Mouse (Mus musculus): ENCODE data around the gene Gm27021. TPM values are rescaled to one million over a fixed set of nuclear protein-coding genes. Genes with fewer than 3 reads are reported as not detected.
A peak's percentile ranks its signal among the peaks of the same experiment; 100 is the strongest.

The Gm27021 gene
- polyA plus RNA-seq, 1 experiment from 2014 or later, result 2.6 TPM

DNA sequence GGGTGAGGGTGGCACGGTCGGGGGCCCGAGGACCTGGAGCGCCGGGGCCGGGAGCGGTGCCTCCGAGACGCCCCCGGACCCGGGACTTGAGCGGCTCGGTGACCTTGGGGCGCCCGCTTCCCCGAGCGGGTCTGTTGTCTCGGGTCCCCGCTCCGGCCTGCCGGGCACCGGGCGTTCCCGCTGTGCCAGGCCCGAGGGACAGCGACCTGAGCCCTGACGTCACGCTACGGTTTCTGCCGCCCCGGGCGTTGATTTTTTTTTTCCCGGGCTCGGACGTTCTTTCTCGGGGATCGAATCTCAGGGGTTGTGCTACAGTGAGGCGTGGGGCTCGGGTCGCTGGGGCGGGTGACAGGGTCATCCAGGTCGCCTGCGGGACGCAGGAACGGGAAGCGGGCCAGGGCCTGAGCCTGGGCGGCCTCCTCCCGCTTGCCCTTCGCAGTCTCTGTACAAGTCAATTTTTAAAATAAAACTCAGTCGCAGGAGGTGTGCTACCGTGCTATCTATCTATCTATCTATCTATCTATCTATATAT, 561 bp upstream of the Gm27021 start, which contains the start of gene Emc8:
Gene Emc8, minus strand, starts transcription at position 200 of the 532 bp plus-strand sequence.
- Histone ChIP-seq H3K27ac (ENCODE audit: low read depth, low read length) (peak within 1 kb of the TSS; percentile 82), H3K4me3 (ENCODE audit: low read depth, low read length) (peak within 1 kb of the TSS; percentile 94), H3K4me1 (replicated peaks; ENCODE audit: control insufficient read depth, insufficient read depth, low read length) (peaks cover 8% of the 10 kb centered on the region), H3K9ac (ENCODE audit: low read depth, low read length) (peak within 1 kb of the TSS; percentile 95), H3K36me3 (ENCODE audit: control insufficient read depth, insufficient read depth, low read length) (peaks cover 7% of the 10 kb centered on the region; the same call in 1 of the 2 replicates), H3K4me2 (replicated peaks; ENCODE audit: low read depth, low read length) (peak within 1 kb of the TSS; percentile 91), H3K9me3 (ENCODE audit: control insufficient read depth, low read length) (no peaks in the 10 kb centered on the region), H3K27me3 (ENCODE audit: control insufficient read depth, insufficient read depth, low read length) (no peaks in the 10 kb centered on the region)
- no peak for DNase-seq (ENCODE audit: low spot score)
- no peak; the same call in 1 of the 2 replicates for ATAC-seq (ENCODE audit: low FRiP score)
- under 1% methylated on average over 48 of the region's 51 CpGs for WGBS

DNA sequence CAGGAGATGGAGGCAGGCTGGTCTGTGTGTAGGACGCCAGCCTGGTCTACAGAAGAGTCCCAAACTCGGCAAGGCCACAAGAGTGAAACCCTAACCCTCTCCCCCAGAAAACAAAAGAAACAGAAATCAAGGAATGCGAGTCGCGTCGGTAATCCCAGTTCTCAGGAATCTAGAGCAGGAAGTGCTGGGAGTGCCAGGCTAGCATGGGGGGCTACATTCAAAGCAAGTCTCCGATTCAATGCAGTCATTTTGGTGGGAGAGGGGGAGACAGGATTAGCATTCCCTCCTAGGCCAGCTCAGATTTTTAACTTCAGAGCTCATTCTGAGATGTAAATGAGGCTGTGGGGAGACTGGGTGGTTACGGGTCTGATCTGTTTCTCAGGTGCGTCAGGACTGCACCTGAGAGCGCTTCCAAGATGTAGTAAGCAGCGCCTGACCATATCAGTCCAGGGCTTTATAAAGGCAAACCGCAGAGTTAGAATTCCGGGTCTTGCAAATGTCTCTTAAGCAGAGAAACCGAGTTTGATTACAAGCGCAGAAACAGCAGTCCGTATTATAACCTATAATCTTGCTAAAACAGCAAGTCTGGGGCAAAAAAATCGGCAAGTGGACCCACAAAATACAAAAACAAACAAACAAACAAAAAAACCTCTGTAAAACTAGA, 940 bp downstream of the Gm27021 start:
- H3K27me3 ChIP-seq (ENCODE audit: control insufficient read depth, insufficient read depth, low read length), result no peaks in the 10 kb centered on the region
- H3K9me3 ChIP-seq (ENCODE audit: control insufficient read depth, low read length), result no peaks in the 10 kb centered on the region
- ATAC-seq (ENCODE audit: low FRiP score) (no peak), DNase-seq (ENCODE audit: low spot score) (peak; percentile 23)
- H3K36me3 ChIP-seq (ENCODE audit: control insufficient read depth, insufficient read depth, low read length), result no peaks in the 10 kb centered on the region
- peak overlapping the region; percentile 95 for H3K9ac ChIP-seq (ENCODE audit: low read depth, low read length)
- 2% methylated on average over 17 of the region's 17 CpGs for WGBS
- H3K27ac ChIP-seq (ENCODE audit: low read depth, low read length), result no peak overlapping the region
- H3K4me3 ChIP-seq (ENCODE audit: low read depth, low read length), result peak overlapping the region; percentile 94
- H3K4me2 ChIP-seq (replicated peaks; ENCODE audit: low read depth, low read length), result peak overlapping the region; percentile 91
- peaks cover 8% of the 10 kb centered on the region for H3K4me1 ChIP-seq (replicated peaks; ENCODE audit: control insufficient read depth, insufficient read depth, low read length)

DNA sequence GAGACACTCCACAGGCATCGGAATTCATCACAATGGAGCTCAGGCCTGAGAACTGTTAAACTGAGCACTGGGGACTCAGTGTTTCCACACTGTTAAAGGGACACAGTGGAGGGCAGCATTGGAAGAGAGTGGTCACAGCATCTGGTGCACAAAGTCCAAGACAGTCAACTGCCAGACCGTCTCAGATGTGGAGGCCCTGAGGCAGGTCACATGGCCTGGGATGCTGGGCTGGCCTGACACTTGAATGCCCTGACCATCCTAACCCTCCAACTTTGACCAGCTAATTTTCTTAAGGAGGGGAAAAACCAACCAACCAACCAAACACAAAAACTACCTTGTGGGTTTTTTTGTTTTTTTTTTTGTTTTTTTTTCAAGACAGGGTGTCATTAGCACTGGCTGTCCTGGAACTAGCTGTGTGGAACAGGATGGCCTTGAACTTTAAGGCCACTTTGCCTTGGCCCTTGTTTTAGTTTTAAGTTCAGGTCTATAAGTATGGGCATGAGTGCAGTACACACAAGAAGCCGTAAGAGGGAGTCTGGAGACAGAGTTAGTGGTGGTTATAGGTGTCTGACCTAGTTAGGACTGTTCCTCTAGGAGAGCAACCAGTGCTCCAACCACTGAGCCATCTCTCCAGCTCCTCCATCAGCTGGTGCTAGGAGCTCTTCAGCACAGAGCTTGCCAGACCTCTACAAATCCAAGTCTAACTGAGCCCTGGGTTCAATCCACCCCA, 2.0 kb downstream of the Gm27021 start:
- Histone ChIP-seq H3K4me3 (ENCODE audit: low read depth, low read length) (peak overlapping the region; percentile 94; the same call in 1 of the 2 replicates), H3K9ac (ENCODE audit: low read depth, low read length) (no peak overlapping the region; the same call in 1 of the 2 replicates)

DNA sequence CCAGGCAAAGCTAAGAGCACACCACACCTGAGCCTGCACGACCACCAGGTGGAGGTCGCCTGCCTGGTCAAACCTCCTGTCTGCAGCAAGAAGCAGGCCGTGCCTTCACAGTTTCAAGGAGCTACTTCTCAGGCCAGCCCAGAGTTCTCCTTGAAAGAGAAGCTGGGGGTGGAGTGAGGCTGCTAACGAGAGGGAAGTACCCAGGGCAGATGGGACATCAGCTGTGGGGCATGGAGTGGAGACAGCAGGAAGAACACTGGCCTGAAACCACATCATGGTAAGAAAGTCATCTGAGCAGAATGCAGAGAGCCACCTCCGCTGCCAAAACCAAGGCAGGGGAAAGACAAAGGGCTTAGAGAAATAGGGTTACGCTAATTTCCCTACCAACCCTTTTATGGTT, 3.3 kb downstream of the Gm27021 start:
- Histone ChIP-seq H3K27ac (ENCODE audit: low read depth, low read length) (no peak overlapping the region), H3K36me3 (ENCODE audit: control insufficient read depth, insufficient read depth, low read length) (no peaks in the 10 kb centered on the region), H3K27me3 (ENCODE audit: control insufficient read depth, insufficient read depth, low read length) (no peaks in the 10 kb centered on the region), H3K9ac (ENCODE audit: low read depth, low read length) (no peak overlapping the region), H3K9me3 (ENCODE audit: control insufficient read depth, low read length) (no peaks in the 10 kb centered on the region), H3K4me2 (replicated peaks; ENCODE audit: low read depth, low read length) (no peak overlapping the region), H3K4me1 (replicated peaks; ENCODE audit: control insufficient read depth, insufficient read depth, low read length) (peaks cover 8% of the 10 kb centered on the region), H3K4me3 (ENCODE audit: low read depth, low read length) (no peak overlapping the region)
- DNase-seq (ENCODE audit: low spot score) (no peak), ATAC-seq (ENCODE audit: low FRiP score) (no peak)
- WGBS, result 94% methylated on average over 6 of the region's 6 CpGs

More for the DNA sequence above, 2.0 kb downstream of the Gm27021 start:
- no peak for ATAC-seq (ENCODE audit: low FRiP score)
- Histone ChIP-seq H3K27ac (ENCODE audit: low read depth, low read length) (no peak overlapping the region), H3K4me1 (replicated peaks; ENCODE audit: control insufficient read depth, insufficient read depth, low read length) (peaks cover 8% of the 10 kb centered on the region), H3K27me3 (ENCODE audit: control insufficient read depth, insufficient read depth, low read length) (no peaks in the 10 kb centered on the region), H3K36me3 (ENCODE audit: control insufficient read depth, insufficient read depth, low read length) (no peaks in the 10 kb centered on the region), H3K9me3 (ENCODE audit: control insufficient read depth, low read length) (no peaks in the 10 kb centered on the region), H3K4me2 (replicated peaks; ENCODE audit: low read depth, low read length) (peak overlapping the region; percentile 8; the same call in 1 of the 2 replicates)
- WGBS, result 83% methylated on average over 3 of the region's 3 CpGs
- DNase-seq (ENCODE audit: low spot score), result no peak

DNA sequence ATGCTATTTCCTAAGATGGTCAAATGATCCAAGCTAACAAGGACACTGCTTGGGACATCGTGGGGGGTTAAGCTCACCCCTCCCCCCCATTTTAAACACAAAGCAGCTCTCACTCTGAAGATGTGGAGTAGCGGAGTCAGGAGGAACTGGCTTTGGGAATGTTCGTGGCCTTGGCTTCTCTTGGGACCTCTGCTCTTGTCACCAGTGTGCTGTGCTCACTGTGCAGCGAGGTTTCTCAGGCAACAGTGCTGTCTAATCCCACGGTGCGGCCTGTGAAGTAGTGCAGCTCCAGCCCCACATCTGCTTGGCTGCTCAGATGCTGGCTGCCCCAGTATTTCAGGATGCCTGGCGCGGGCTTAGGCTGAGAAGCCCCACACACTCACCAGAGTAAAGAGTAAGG, 10.5 kb downstream of the Gm27021 start:
- no peaks in the 10 kb centered on the region for H3K36me3 ChIP-seq (ENCODE audit: control insufficient read depth, insufficient read depth, low read length)
- H3K9me3 ChIP-seq (ENCODE audit: control insufficient read depth, low read length), result no peaks in the 10 kb centered on the region
- H3K4me2 ChIP-seq (replicated peaks; ENCODE audit: low read depth, low read length), result no peak overlapping the region
- DNase-seq (ENCODE audit: low spot score) (no peak), ATAC-seq (ENCODE audit: low FRiP score) (no peak)
- H3K4me1 ChIP-seq (replicated peaks; ENCODE audit: control insufficient read depth, insufficient read depth, low read length), result no peaks in the 10 kb centered on the region
- H3K4me3 ChIP-seq (ENCODE audit: low read depth, low read length), result no peak overlapping the region
- H3K27me3 ChIP-seq (ENCODE audit: control insufficient read depth, insufficient read depth, low read length), result no peaks in the 10 kb centered on the region
- no peak overlapping the region for H3K9ac ChIP-seq (ENCODE audit: low read depth, low read length)
- 93% methylated on average over 8 of the region's 8 CpGs for WGBS
- no peak overlapping the region for H3K27ac ChIP-seq (ENCODE audit: low read depth, low read length)

DNA sequence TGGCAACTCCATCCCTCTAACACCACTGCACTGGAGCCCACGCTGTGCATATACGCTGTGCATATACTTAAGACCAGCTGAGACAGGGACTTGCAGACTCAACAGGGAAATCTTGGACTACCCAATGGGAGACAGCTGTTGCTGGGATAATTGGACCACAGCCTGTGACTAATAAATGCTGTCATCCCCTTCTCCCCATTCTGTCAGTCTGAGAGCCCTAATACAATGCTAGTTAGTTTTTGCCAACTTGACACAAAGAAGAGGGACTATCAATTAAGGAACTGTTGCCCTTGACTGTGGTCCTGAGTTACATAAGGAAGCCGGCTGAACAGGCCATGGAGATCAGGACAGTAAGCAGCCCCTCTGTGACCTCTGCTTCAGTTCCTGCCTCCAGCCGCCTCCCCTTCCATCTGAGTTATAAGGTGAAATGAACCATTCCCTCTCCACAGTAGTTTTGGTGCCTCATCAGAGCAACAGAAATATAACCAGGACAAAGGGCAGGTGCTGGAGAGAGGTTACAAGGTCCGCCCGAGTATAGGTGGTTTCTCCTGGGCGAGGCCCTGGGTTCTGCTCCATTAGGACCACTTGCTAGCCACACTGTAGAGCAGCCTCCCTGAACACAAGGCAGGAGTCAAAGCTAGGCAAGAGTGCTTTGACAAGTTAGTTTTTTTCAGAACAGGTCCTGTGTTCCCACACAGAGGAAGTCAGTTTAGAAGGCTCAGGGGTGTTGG, 11.4 kb downstream of the Gm27021 start:
- WGBS, result 88% methylated on average over 7 of the region's 7 CpGs
- H3K4me1 ChIP-seq (replicated peaks; ENCODE audit: control insufficient read depth, insufficient read depth, low read length), result no peaks in the 10 kb centered on the region
- H3K27ac ChIP-seq (ENCODE audit: low read depth, low read length), result no peak overlapping the region
- no peaks in the 10 kb centered on the region for H3K9me3 ChIP-seq (ENCODE audit: control insufficient read depth, low read length)
- no peak overlapping the region for H3K4me3 ChIP-seq (ENCODE audit: low read depth, low read length)
- ATAC-seq (ENCODE audit: low FRiP score), result no peak
- no peak for DNase-seq (ENCODE audit: low spot score)
- no peak overlapping the region for H3K9ac ChIP-seq (ENCODE audit: low read depth, low read length)
- no peak overlapping the region for H3K4me2 ChIP-seq (replicated peaks; ENCODE audit: low read depth, low read length)
- no peaks in the 10 kb centered on the region for H3K36me3 ChIP-seq (ENCODE audit: control insufficient read depth, insufficient read depth, low read length)
- no peaks in the 10 kb centered on the region for H3K27me3 ChIP-seq (ENCODE audit: control insufficient read depth, insufficient read depth, low read length)

DNA sequence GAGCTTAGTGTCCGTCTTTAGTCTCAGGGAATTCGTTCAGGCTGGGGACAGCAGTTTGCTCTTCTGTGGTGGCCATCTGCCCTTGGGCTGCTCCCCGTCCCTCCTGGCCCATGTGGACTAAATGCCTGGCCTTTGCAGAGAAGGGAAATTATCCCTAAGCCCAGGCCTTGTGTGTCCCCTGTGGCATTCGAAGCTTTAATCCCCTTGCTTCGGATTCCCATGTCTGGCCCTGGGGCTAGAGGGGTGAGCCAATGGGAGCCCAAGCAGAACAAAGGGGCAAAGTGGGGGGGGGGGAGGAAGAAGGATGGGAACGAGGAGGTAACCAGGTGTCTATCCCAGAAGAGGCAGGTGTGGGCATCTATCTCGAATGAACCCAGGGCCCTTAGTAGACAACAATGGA, 20.3 kb downstream of the Gm27021 start, which contains the start of gene 1190005I06Rik:
Gene 1190005I06Rik, minus strand, starts transcription at position 101 of the 400 bp plus-strand sequence.
- WGBS, result 60% methylated on average over 7 of the region's 7 CpGs
- no peak for ATAC-seq (ENCODE audit: low FRiP score)
- Histone ChIP-seq H3K9ac (ENCODE audit: low read depth, low read length) (no peak within 1 kb of the TSS), H3K36me3 (ENCODE audit: control insufficient read depth, insufficient read depth, low read length) (no peaks in the 10 kb centered on the region), H3K27me3 (ENCODE audit: control insufficient read depth, insufficient read depth, low read length) (no peaks in the 10 kb centered on the region), H3K4me1 (replicated peaks; ENCODE audit: control insufficient read depth, insufficient read depth, low read length) (no peaks in the 10 kb centered on the region), H3K27ac (ENCODE audit: low read depth, low read length) (no peak within 1 kb of the TSS), H3K4me3 (ENCODE audit: low read depth, low read length) (no peak within 1 kb of the TSS), H3K9me3 (ENCODE audit: control insufficient read depth, low read length) (no peaks in the 10 kb centered on the region), H3K4me2 (replicated peaks; ENCODE audit: low read depth, low read length) (no peak within 1 kb of the TSS)
- DNase-seq (ENCODE audit: low spot score), result no peak

DNA sequence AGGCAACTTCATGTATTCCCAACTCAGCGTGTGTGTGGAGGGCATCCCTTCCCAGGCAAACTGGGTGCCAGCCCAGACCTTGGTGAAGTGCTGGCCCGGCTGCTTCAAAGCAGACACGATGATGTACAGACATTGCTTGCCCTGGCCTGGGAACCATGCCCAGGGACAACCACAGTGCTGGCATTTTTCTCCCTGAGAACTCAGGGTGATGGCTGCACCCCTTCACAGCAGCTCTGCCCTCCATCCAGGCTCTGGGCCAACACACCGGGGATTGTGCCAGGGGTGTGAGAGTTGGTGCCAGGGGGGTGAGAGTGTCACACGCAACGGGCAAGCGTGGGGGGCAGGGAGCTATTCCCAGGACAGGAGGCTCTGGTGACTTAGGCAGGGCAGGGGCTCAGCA, 23.2 kb downstream of the Gm27021 start:
- Histone ChIP-seq H3K4me3 (ENCODE audit: low read depth, low read length) (no peak overlapping the region), H3K27me3 (ENCODE audit: control insufficient read depth, insufficient read depth, low read length) (no peaks in the 10 kb centered on the region), H3K36me3 (ENCODE audit: control insufficient read depth, insufficient read depth, low read length) (no peaks in the 10 kb centered on the region), H3K4me1 (replicated peaks; ENCODE audit: control insufficient read depth, insufficient read depth, low read length) (no peaks in the 10 kb centered on the region), H3K9ac (ENCODE audit: low read depth, low read length) (no peak overlapping the region), H3K4me2 (replicated peaks; ENCODE audit: low read depth, low read length) (no peak overlapping the region), H3K27ac (ENCODE audit: low read depth, low read length) (no peak overlapping the region), H3K9me3 (ENCODE audit: control insufficient read depth, low read length) (no peaks in the 10 kb centered on the region)
- 86% methylated on average over 7 of the region's 7 CpGs for WGBS
- ATAC-seq (ENCODE audit: low FRiP score), result no peak
- no peak for DNase-seq (ENCODE audit: low spot score)
